Mouse (Mus musculus) lung, postnatal 0 days (tissue): ENCODE measurements at regions not wholly inside any gene's neighbourhood (a gene's known extent, or its start where the extent isn't known, plus 50 kb on each side); places are given as distances from the start of the nearest gene placed in this dataset.
"Not testable (repeated sequence)": the region's sequence is repeated elsewhere in the genome, so short reads cannot be mapped to it uniquely, and the experiment has no call there.

ENCODE experiments used
- ATAC-seq: fragments of 200-750 bp; cut with Nextera tagmentation; 2 replicates; pipeline ENCODE4 v1.8.0; 2017; ENCODE audit warnings: moderate library complexity
- DNase-seq: peaks from one replicate; pipeline ENCODE4 v3.0.0-alpha.2; 2016; ENCODE audit warnings: low spot score
- H3K27ac ChIP-seq: fragments of 300-500 bp; sonication (generic); 2 replicates; pipeline ENCODE4 v1.5.1; 2014; ENCODE audit warnings: antibody characterized with exemption, mild to moderate bottlenecking, low read length, mixed read lengths
- H3K27me3 ChIP-seq: fragments of 300-500 bp; sonication (generic); replicated peaks from 2 replicates; pipeline ENCODE4 v1.6.1; 2014; ENCODE audit warnings: low read length, mixed read lengths; ENCODE audit not compliant: insufficient read depth
- H3K36me3 ChIP-seq: fragments of 300-500 bp; sonication (generic); 2 replicates; pipeline ENCODE4 v1.6.1; 2014; ENCODE audit warnings: low read length, mixed read lengths; ENCODE audit not compliant: insufficient read depth
- H3K4me1 ChIP-seq: fragments of 300-500 bp; sonication (generic); 2 replicates; pipeline ENCODE4 v1.6.1; 2014; ENCODE audit warnings: antibody characterized with exemption, low read depth, low read length, mixed read lengths; ENCODE audit not compliant: insufficient read depth
- H3K4me2 ChIP-seq: fragments of 300-500 bp; sonication (generic); replicated peaks from 2 replicates; pipeline ENCODE4 v1.6.1; 2014; ENCODE audit warnings: low read depth, mild to moderate bottlenecking, low read length, moderate library complexity, mixed read lengths
- H3K4me3 ChIP-seq: fragments of 300-500 bp; sonication (generic); 2 replicates; pipeline ENCODE4 v1.5.1; 2014; ENCODE audit warnings: low read depth, low read length
- H3K9ac ChIP-seq: fragments of 300-500 bp; sonication (generic); replicated peaks from 2 replicates; pipeline ENCODE4 v1.6.1; 2014; ENCODE audit warnings: low read depth, mild to moderate bottlenecking
- H3K9me3 ChIP-seq: fragments of 300-500 bp; sonication (generic); 2 replicates; pipeline ENCODE4 v1.6.1; 2016; ENCODE audit warnings: low read length, mixed read lengths
- CTCF ChIP-seq: IDR thresholded peaks from 2 replicates; pipeline ENCODE4 v1.5.1; 2016; ENCODE audit warnings: antibody characterized with exemption, mild to moderate bottlenecking
- EP300 ChIP-seq: IDR thresholded peaks from 2 replicates; pipeline ENCODE4 v1.6.1; 2016; ENCODE audit warnings: antibody characterized with exemption, mild to moderate bottlenecking, control low read depth
- WGBS: fragments of 180-500 bp; shearing (Covaris S2); extraction: QIAGEN DNeasy Blood & Tissue Kit; methylation state at CpG from one replicate; pipeline ENCODE4 v1.1.7; 2014; 5-methylcytosine and 5-hydroxymethylcytosine counted together

DNA sequence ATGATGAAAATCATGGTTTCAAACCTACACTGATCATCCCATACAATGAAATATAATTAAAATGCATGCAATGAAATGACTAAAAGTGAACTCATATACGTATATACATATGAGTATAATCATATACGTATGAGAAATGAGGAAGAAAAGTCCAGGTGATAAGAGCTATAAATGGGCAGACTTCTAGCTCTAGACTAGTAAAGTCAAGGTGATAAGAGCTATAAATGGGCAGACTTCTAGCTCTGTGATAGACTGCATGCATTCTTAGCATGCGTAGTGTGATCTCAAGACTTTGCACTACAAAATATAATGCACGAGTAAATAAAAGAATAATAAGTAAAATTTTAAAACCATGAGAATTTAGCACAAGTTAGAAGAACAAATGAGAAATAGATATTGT lies 606.2 kb upstream of the Gpc5 start:
- Histone ChIP-seq H3K9me3 (no peaks in the 10 kb centered on the region), H3K9ac (no peak overlapping the region), H3K27ac (no peak overlapping the region), H3K4me2 (no peak overlapping the region), H3K4me3 (no peak overlapping the region), H3K36me3 (no peaks in the 10 kb centered on the region), H3K4me1 (no peaks in the 10 kb centered on the region), H3K27me3 (no peaks in the 10 kb centered on the region)
- ATAC-seq (no peak), DNase-seq (no peak)
- no peak for TF ChIP-seq EP300
- WGBS: 89% methylated on average over 4 of the region's 4 CpGs

DNA sequence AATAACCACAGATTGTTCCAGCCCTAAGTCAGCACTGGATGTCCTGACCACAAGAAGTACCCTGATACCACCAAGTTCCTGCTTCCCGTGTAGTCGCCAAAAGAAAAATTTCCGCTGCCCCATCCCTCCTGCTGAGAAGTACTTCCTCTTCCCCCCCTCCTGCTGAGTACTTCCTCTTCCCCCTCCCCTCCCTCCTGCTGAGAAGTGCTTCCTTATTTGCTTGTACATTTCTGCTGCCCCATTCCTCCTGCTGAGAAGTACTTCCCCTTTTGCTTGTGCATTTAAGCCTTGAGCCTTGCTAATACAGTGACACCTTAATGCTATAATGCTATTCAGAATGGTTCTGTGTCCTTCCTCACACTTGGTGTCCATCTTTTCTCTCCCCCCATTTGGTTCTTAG lies 598.6 kb upstream of the Gpc5 start:
- not testable (repeated sequence) for H3K9ac ChIP-seq, H3K36me3 ChIP-seq, H3K4me2 ChIP-seq, DNase-seq, ATAC-seq, H3K4me3 ChIP-seq, H3K27me3 ChIP-seq, H3K4me1 ChIP-seq, H3K9me3 ChIP-seq, H3K27ac ChIP-seq
- WGBS: 95% methylated on average over 3 of the region's 3 CpGs

DNA sequence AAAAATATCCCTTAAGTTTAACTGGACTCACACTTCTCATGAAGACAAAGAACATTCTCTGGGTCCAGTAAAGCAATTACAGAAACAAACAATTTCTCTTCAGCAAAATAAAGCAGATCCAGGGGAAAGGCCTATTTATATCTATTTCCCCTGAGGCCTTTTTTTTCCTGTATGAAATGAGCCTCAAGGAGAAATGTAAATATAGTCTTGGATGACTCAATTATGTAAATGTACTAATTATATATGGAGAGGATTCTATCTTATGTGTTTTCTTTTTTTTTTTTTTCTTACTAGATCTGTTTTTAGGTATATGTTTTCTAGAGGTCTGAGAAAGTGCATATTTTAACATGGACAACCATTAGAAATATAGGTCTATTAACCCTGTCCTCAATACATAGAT lies 587.0 kb upstream of the Gpc5 start:
- DNase-seq: no peak
- TF ChIP-seq CTCF (no peak), EP300 (no peak)
- no peak overlapping the region for H3K9ac ChIP-seq
- no peaks in the 10 kb centered on the region for H3K27me3 ChIP-seq
- H3K4me3 ChIP-seq: no peak overlapping the region
- H3K4me2 ChIP-seq: no peak overlapping the region
- no peak for ATAC-seq
- H3K27ac ChIP-seq: no peak overlapping the region
- no peaks in the 10 kb centered on the region for H3K9me3 ChIP-seq
- no peaks in the 10 kb centered on the region for H3K4me1 ChIP-seq
- no peaks in the 10 kb centered on the region for H3K36me3 ChIP-seq

DNA sequence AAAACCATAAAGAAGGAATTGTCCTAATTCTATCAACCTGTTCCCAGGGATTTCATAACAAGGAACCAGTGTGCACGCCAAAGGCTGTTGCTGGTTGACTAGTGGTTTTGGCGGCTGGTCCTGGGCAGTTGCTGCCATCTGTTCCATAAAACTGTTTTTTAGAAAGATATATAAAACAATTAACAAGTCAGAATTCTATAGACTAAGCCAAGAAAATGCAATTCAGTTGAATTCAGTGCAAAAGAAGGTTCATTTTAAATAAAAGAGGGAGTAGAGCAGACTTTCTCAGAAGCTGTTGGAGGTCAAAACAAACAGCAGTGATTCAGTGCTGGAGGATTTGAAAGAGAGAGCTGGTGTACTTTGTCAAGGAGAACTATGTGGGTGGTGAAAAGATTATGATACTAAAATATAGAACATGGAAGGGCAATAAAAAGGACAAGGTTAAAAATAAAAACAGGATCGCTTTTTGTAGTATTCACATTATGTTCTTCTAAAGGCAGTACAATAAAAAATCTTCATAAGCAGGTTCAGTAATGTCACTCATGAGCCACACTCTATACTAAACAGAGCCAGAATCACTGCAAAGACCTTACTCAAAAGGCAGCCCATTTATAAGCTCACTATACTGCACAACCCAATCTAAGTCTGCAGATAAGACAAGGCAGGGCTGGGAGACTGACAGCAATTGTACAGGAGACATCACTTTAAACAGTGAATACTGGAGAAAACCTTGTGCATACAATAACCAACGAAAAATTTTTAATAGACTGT lies 543.9 kb upstream of the Gpc5 start:
- H3K4me2 ChIP-seq: no peak overlapping the region
- DNase-seq: no peak
- no peak overlapping the region for H3K27ac ChIP-seq
- 70% methylated on average over 4 of the region's 4 CpGs for WGBS
- H3K27me3 ChIP-seq: no peaks in the 10 kb centered on the region
- H3K9ac ChIP-seq: no peak overlapping the region
- no peaks in the 10 kb centered on the region for H3K36me3 ChIP-seq
- ATAC-seq: no peak
- H3K4me3 ChIP-seq: no peak overlapping the region
- no peak for TF ChIP-seq CTCF
- no peak for TF ChIP-seq EP300
- H3K4me1 ChIP-seq: no peaks in the 10 kb centered on the region
- H3K9me3 ChIP-seq: no peaks in the 10 kb centered on the region

DNA sequence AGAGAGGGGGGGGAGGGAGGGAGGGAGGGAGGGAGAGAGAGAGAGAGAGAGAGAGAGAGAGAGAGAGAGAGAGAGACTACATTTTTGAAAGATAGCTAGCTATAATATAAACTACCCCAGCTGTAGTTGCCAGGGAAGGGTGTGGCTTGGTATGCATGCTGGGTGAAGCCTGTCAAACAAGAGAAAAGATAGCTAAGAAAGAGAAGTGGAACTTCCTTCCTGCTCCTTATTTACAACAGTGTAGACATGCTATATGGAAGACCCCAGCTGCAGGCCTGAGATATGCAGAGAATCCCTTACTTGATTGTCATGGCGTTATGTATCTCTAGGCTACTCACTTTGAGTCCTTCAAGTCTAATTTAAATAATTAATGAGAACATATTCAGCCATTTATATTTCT lies 542.9 kb upstream of the Gpc5 start:
- 84% methylated on average over 1 of the region's 1 CpGs for WGBS
- no peaks in the 10 kb centered on the region for H3K9me3 ChIP-seq
- ATAC-seq (no peak), DNase-seq (no peak)
- no peak overlapping the region for H3K4me2 ChIP-seq
- no peaks in the 10 kb centered on the region for H3K27me3 ChIP-seq
- no peaks in the 10 kb centered on the region for H3K4me1 ChIP-seq
- H3K4me3 ChIP-seq: no peak overlapping the region
- no peak overlapping the region for H3K27ac ChIP-seq
- no peaks in the 10 kb centered on the region for H3K36me3 ChIP-seq
- TF ChIP-seq CTCF (no peak), EP300 (no peak)
- no peak overlapping the region for H3K9ac ChIP-seq

DNA sequence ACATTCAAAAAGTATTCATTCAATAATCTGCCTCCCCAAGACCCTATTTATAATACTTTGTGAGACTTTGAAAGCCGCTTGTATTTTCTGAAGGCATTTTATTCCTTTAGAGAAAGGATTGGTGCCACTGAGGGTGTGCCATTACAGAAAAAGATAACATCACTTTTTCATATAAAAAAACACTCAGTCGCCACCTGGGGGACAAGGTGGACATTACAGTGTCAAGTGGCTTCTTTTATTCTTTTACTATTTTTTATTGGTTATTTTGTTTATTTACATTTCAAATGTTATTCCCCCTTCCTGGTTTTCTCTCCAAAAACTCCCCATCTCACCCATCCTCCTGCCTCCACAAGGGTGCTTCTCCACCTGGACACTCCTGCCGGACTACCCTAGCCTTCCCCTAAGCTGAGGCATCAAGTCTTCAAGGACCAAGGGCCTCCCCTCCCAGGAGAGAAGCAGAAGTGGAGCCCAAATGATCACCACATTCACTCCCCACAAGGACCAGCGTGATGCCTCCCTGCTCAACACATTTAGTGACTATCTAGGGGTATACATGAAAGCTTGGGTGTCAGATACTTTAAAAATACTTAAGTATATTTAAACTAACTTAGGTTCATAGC lies 525.5 kb upstream of the Gpc5 start:
- TF ChIP-seq CTCF: no peak
- TF ChIP-seq EP300: no peak
- ATAC-seq: no peak
- Histone ChIP-seq H3K36me3 (no peaks in the 10 kb centered on the region), H3K4me2 (no peak overlapping the region), H3K4me1 (no peaks in the 10 kb centered on the region), H3K9ac (no peak overlapping the region), H3K27me3 (no peaks in the 10 kb centered on the region), H3K4me3 (no peak overlapping the region), H3K27ac (no peak overlapping the region), H3K9me3 (no peaks in the 10 kb centered on the region)
- 47% methylated on average over 4 of the region's 4 CpGs for WGBS
- peak; percentile 9 for DNase-seq
